Mouse (Mus musculus): ENCODE data around the gene Gm11639.
A peak's percentile ranks its signal among the peaks of the same experiment; 100 is the strongest.

Gm11639 gene

GRCm38 (mm10) chr11:105156748-105157267 lies 471.3 kb downstream of the Gm11639 start:
- peak in 1 of 2 experiments; percentile 18 for DNase-seq

- DNase-seq = no peak
Observed at GRCm38 (mm10) chr11:105158047-105158446, 472.5 kb downstream of the Gm11639 start.

DNA sequence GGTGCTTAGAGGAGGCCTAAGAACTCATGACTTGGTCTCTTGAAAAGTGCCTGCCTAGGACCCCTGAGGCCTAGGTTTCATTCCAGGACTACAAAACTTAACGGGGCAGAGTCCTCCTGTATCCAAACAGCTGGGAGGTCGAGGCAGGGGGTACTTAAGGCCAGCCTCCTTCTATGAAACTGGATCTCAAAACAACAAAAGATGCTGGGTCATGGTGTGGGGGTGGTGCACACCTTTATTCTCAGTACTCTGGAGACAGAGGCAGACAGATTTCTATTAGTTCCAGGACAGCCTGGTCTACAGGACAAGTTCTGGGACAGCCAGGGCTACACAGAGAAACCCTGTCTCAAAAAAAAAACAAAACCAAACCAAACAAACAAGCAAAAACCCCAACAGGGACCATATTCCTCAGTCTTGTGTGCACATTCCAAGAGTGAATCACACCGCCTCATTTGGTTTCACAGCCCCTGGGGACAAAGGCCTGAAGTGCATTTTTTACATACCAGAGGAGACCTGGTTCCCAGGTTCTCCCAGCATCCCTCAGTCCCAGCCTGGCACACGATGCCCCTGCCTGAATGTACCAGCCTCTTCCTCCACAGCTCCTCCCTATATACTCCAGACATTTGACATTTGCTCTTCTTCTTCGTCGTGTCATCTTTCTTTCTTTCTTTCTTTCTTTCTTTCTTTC lies 474.3 kb downstream of the Gm11639 start:
- DNase-seq = no peak

- no peak for DNase-seq
Observed at GRCm38 (mm10) chr11:105161411-105161810, 475.9 kb downstream of the Gm11639 start.

- DNase-seq = no peak
Observed at GRCm38 (mm10) chr11:105164516-105165510, 479.3 kb downstream of the Gm11639 start.

- no peak for DNase-seq
Observed at GRCm38 (mm10) chr11:105166780-105167179, 481.3 kb downstream of the Gm11639 start.

Data from kidney, postnatal 4 days (tissue).